Mouse (Mus musculus): Measurements from ENCODE around the gene Atl3. TPM values are rescaled to one million over a fixed set of nuclear protein-coding genes. Genes with fewer than 3 reads are reported as not detected.

Gene Atl3
- polyA plus RNA-seq, 1 experiment from 2014 or later, result 14.8 TPM

DNA sequence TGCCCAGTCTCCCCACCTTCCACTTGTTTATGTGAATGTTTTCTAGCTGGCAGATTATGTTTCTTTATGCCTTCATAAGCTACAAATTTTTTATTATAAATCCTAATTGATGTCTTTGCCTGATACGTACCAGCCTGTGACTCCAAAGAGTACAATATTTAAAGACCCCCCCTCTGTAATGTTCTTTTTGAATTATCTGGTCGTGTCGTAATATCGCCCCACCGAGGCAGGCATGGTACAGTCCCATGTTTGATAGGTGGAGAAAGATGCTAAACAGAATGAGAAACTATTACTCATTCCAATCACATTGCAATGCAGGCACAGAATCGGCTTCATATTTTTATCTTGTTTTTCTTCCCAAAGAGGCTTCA is 10.3 kb upstream of the Atl3 start:
- TF ChIP-seq CTCF (IDR thresholded peaks at IDR 0.05; ENCODE audit: low read depth), result peak; percentile 29; the same call in 1 of the 2 replicates
- H3K36me3 ChIP-seq (ENCODE audit: insufficient read depth, low read length), result no peaks in the 10 kb centered on the region
- peak overlapping the region; percentile 82 for H3K4me2 ChIP-seq (ENCODE audit: low read length)
- peak overlapping the region; percentile 99 for H3K4me3 ChIP-seq (replicated peaks; ENCODE audit: low read depth, low read length)
- peak overlapping the region; percentile 43; the same call in 1 of the 2 replicates for H3K9ac ChIP-seq (ENCODE audit: low read depth, low read length)
- WGBS, result 0% methylated on average over 6 of the region's 6 CpGs
- H3K9me3 ChIP-seq (replicated peaks; ENCODE audit: low read length), result no peaks in the 10 kb centered on the region
- DNase-seq (ENCODE audit: low spot score) (no peak), ATAC-seq (replicated peaks; ENCODE audit: low FRiP score, low read depth) (peak; percentile 34; the same call in 1 of the 2 replicates)
- no peaks in the 10 kb centered on the region for H3K4me1 ChIP-seq (replicated peaks; ENCODE audit: insufficient read depth, low read length)
- H3K27ac ChIP-seq, result peak overlapping the region; percentile 98
- H3K27me3 ChIP-seq (ENCODE audit: insufficient read depth, low read length), result no peaks in the 10 kb centered on the region

DNA sequence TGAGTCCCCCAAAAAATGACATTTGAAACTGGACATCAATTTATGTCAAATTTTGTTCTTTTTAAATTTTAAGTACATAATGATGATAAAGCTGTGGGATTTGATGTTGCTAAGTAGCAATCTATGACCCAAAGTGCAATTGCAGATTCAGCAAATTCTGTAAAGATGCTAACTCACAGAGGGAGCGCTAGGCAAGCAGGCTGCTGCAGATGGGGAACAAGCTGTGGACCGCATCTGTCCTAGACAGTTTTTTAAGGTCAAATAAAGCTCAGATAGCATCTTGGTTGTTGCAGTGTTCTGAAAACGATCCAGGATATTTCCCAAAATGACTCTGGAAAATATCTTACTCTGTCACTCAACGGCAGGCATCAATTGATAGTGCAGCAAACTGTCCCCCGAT is 9.8 kb upstream of the Atl3 start:
- no peak for TF ChIP-seq CTCF (IDR thresholded peaks at IDR 0.05; ENCODE audit: low read depth)
- Histone ChIP-seq H3K4me2 (ENCODE audit: low read length) (peak overlapping the region; percentile 82), H3K27ac (no peak overlapping the region), H3K27me3 (ENCODE audit: insufficient read depth, low read length) (no peaks in the 10 kb centered on the region), H3K4me1 (replicated peaks; ENCODE audit: insufficient read depth, low read length) (no peaks in the 10 kb centered on the region), H3K9ac (ENCODE audit: low read depth, low read length) (no peak overlapping the region), H3K36me3 (ENCODE audit: insufficient read depth, low read length) (no peaks in the 10 kb centered on the region), H3K9me3 (replicated peaks; ENCODE audit: low read length) (no peaks in the 10 kb centered on the region), H3K4me3 (replicated peaks; ENCODE audit: low read depth, low read length) (no peak overlapping the region; the same call in 1 of the 2 replicates)
- WGBS, result 58% methylated on average over 5 of the region's 5 CpGs
- DNase-seq (ENCODE audit: low spot score) (no peak), ATAC-seq (replicated peaks; ENCODE audit: low FRiP score, low read depth) (no peak)

GRCm38 (mm10) chr19:7487680-7488079 is 6.2 kb upstream of the Atl3 start:
- Histone ChIP-seq H3K9me3 (replicated peaks; ENCODE audit: low read length) (no peaks in the 10 kb centered on the region), H3K27ac (no peak overlapping the region), H3K4me3 (replicated peaks; ENCODE audit: low read depth, low read length) (no peak overlapping the region), H3K4me2 (ENCODE audit: low read length) (no peak overlapping the region), H3K27me3 (ENCODE audit: insufficient read depth, low read length) (no peaks in the 10 kb centered on the region), H3K9ac (ENCODE audit: low read depth, low read length) (no peak overlapping the region), H3K36me3 (ENCODE audit: insufficient read depth, low read length) (no peaks in the 10 kb centered on the region), H3K4me1 (replicated peaks; ENCODE audit: insufficient read depth, low read length) (no peaks in the 10 kb centered on the region)
- WGBS, result 83% methylated on average over 8 of the region's 8 CpGs
- no peak for TF ChIP-seq CTCF (IDR thresholded peaks at IDR 0.05; ENCODE audit: low read depth)
- DNase-seq (ENCODE audit: low spot score) (no peak), ATAC-seq (replicated peaks; ENCODE audit: low FRiP score, low read depth) (no peak)

- Histone ChIP-seq H3K36me3 (ENCODE audit: insufficient read depth, low read length) (no peaks in the 10 kb centered on the region), H3K27ac (no peak overlapping the region), H3K4me1 (replicated peaks; ENCODE audit: insufficient read depth, low read length) (no peaks in the 10 kb centered on the region), H3K4me2 (ENCODE audit: low read length) (no peak overlapping the region), H3K9me3 (replicated peaks; ENCODE audit: low read length) (no peaks in the 10 kb centered on the region), H3K9ac (ENCODE audit: low read depth, low read length) (no peak overlapping the region), H3K4me3 (replicated peaks; ENCODE audit: low read depth, low read length) (no peak overlapping the region), H3K27me3 (ENCODE audit: insufficient read depth, low read length) (no peaks in the 10 kb centered on the region)
- 82% methylated on average over 6 of the region's 6 CpGs for WGBS
- DNase-seq (ENCODE audit: low spot score), result no peak
- TF ChIP-seq CTCF (IDR thresholded peaks at IDR 0.05; ENCODE audit: low read depth), result no peak
- ATAC-seq (replicated peaks; ENCODE audit: low FRiP score, low read depth), result no peak
These were observed 1.9 kb upstream of the Atl3 start for GRCm38 (mm10) chr19:7491960-7492359.

DNA sequence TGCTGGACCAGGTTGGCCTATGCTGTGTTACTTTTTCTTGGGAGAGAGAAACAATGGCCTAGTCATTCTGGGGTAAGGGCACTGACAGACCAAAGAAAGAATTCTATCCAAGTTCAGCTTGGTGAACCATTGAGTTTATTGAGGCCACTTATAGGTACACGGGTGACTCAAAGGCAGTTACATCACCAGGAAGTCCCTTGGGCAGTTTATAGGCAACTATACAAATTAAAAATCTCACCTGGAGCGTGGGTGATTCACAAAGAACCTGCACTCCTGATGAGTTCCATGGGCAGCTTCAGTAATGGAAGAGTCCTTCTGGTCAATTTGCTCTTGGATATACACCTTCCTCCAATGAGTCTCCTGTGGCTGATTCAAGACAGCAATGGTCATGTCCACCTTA is 1.2 kb upstream of the Atl3 start:
- Histone ChIP-seq H3K9ac (ENCODE audit: low read depth, low read length) (no peak overlapping the region), H3K27ac (no peak overlapping the region), H3K27me3 (ENCODE audit: insufficient read depth, low read length) (no peaks in the 10 kb centered on the region), H3K4me2 (ENCODE audit: low read length) (no peak overlapping the region), H3K36me3 (ENCODE audit: insufficient read depth, low read length) (no peaks in the 10 kb centered on the region), H3K4me1 (replicated peaks; ENCODE audit: insufficient read depth, low read length) (no peaks in the 10 kb centered on the region), H3K4me3 (replicated peaks; ENCODE audit: low read depth, low read length) (no peak overlapping the region), H3K9me3 (replicated peaks; ENCODE audit: low read length) (no peaks in the 10 kb centered on the region)
- ATAC-seq (replicated peaks; ENCODE audit: low FRiP score, low read depth), result no peak
- no peak for DNase-seq (ENCODE audit: low spot score)
- no peak for TF ChIP-seq CTCF (IDR thresholded peaks at IDR 0.05; ENCODE audit: low read depth)
- 93% methylated on average over 2 of the region's 2 CpGs for WGBS

GRCm38 (mm10) chr19:7494187-7495015 is 561 bp downstream of the Atl3 start:
- WGBS, result under 1% methylated on average over 84 of the region's 84 CpGs
- H3K27ac ChIP-seq, result peak overlapping the region; percentile 99
- H3K9me3 ChIP-seq (replicated peaks; ENCODE audit: low read length), result no peaks in the 10 kb centered on the region
- H3K27me3 ChIP-seq (ENCODE audit: insufficient read depth, low read length), result no peaks in the 10 kb centered on the region
- peak overlapping the region; percentile 90 for H3K9ac ChIP-seq (ENCODE audit: low read depth, low read length)
- H3K4me1 ChIP-seq (replicated peaks; ENCODE audit: insufficient read depth, low read length), result no peaks in the 10 kb centered on the region
- peak; percentile 98 for ATAC-seq (replicated peaks; ENCODE audit: low FRiP score, low read depth)
- peak; percentile 36 for TF ChIP-seq CTCF (IDR thresholded peaks at IDR 0.05; ENCODE audit: low read depth)
- DNase-seq (ENCODE audit: low spot score), result peak; percentile 99
- no peaks in the 10 kb centered on the region for H3K36me3 ChIP-seq (ENCODE audit: insufficient read depth, low read length)
- peak overlapping the region; percentile 80 for H3K4me3 ChIP-seq (replicated peaks; ENCODE audit: low read depth, low read length)
- peak overlapping the region; percentile 79 for H3K4me2 ChIP-seq (ENCODE audit: low read length)

All from kidney, postnatal 0 days (tissue).